Mouse (Mus musculus) monocyte, adult 59 days (primary cell): ENCODE data around the gene Prdm10. TPM values are rescaled to one million over a fixed set of nuclear protein-coding genes. Genes with fewer than 3 reads are reported as not detected.

ENCODE experiments used
- total RNA-seq, 2 experiments: library from RNA; stranded (reverse); gene quantifications; one replicate each; pipeline ENCODE4 v1.2.4; 2023

Gene Prdm10
- total RNA-seq: 10 to 100 TPM; 12.7 to 17.4 TPM

GRCm38 (mm10) chr9:31280366-31281010, at the start of gene Prdm10:
Gene Prdm10, plus strand, starts transcription at chr9:31280538.

GRCm38 (mm10) chr9:31385947-31386354, 105.6 kb downstream of the Prdm10 start, which contains the start of gene Nfrkb:
Gene Nfrkb, plus strand, starts transcription at chr9:31386192.

Other genes with a start within 250 kb of the Prdm10 start
- gene Zbtb44, start 249.9 kb upstream of the Prdm10 start, total RNA-seq: 10 to 100 TPM; 37.0 to 41.3 TPM
- gene St14, start 148.7 kb upstream of the Prdm10 start, total RNA-seq: 1 to 10 TPM; 2.4 to 2.5 TPM
- gene Aplp2, start 68.7 kb upstream of the Prdm10 start, total RNA-seq: 100 to 1,000 TPM; 153 to 159 TPM
- 10 to 100 TPM; 31.9 to 33.6 TPM for gene Nfrkb, start 105.7 kb downstream of the Prdm10 start, total RNA-seq
- gene Tmem45b, start 183.9 kb downstream of the Prdm10 start, total RNA-seq: not detected